Mouse (Mus musculus) bone marrow macrophage, adult 2 months (primary cell): ENCODE data around the gene Fam72a. TPM values are rescaled to one million over a fixed set of nuclear protein-coding genes. Genes with fewer than 3 reads are reported as not detected.

Source experiments
- H3K27ac ChIP-seq: 2 replicates; pipeline ENCODE4 v1.5.1; 2012; ENCODE audit warnings: low read depth, low read length; ENCODE audit not compliant: insufficient read depth
- H3K4me1 ChIP-seq: 2 replicates; pipeline ENCODE4 v1.6.1; 2012; ENCODE audit warnings: low read length; ENCODE audit not compliant: control insufficient read depth, insufficient read depth
- H3K4me3 ChIP-seq: 2 replicates; pipeline ENCODE4 v1.5.1; 2012; ENCODE audit warnings: mild to moderate bottlenecking, low read length, moderate library complexity; ENCODE audit not compliant: insufficient read depth
- CTCF ChIP-seq: IDR thresholded peaks from 2 replicates; pipeline ENCODE4 v1.5.1; 2012; ENCODE audit warnings: low read depth, mild to moderate bottlenecking, low read length, moderate library complexity
- POLR2A ChIP-seq: IDR thresholded peaks from 2 replicates; pipeline ENCODE4 v1.6.1; 2012; ENCODE audit warnings: mild to moderate bottlenecking, low read depth, low read length, borderline replicate concordance
- polyA plus RNA-seq: library from polyadenylated mRNA; stranded (reverse); fragments of >200 nt; gene quantifications from 2 replicates; pipeline ENCODE4 v1.2.4, GENCODE M21; 2012; ENCODE audit not compliant: missing spikeins, insufficient read depth, insufficient read length

Fam72a gene
- polyA plus RNA-seq, 1 experiment = 4.2 TPM

DNA sequence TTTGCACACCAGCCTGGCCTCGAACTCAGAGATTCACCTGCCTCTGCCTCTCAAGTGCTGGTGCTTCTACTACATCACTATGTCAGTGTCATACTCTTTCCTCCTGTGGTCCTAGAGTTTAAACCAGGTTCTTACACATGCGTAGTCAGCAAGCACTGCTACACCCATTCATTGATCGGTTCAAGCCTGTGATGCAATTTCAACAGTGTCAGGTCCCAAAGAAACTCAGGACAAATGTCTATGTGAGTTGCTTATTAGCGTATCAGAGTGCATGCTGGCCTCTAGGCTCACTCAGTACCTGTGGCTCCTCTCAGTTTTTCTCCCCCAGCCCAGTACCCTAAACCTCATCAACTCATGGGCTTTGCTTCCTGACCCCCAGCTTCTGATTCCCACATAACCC, 42.7 kb downstream of the Fam72a start:
- TF ChIP-seq CTCF (no peak), POLR2A (no peak)
- Histone ChIP-seq H3K27ac (no peak overlapping the region), H3K4me1 (no peaks in the 10 kb centered on the region)

DNA sequence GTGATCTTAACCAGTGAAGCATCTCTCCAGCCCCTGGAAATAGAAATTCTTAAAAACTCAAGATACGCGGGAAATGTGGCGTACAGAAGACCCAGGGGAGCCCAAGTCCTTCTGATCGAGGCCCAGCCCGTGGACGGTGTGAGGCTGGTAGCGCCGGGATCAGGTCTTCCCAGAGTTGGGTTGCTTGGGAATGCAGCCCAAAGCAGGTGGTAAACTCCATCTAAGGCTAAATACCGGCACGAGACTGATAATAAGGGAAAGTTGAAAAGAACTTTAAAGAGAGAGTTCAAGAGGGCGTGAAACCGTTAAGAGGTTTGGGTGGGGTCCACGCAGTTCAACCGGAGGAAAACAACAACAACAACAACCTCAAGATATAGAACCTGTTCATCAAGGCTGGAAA, 46.0 kb downstream of the Fam72a start:
- Histone ChIP-seq H3K4me3 (no peak overlapping the region), H3K27ac (no peak overlapping the region), H3K4me1 (no peaks in the 10 kb centered on the region)
- TF ChIP-seq CTCF = no peak
- TF ChIP-seq POLR2A = no peak

More for the DNA sequence above, 42.7 kb downstream of the Fam72a start:
- H3K4me3 ChIP-seq = no peak overlapping the region

DNA sequence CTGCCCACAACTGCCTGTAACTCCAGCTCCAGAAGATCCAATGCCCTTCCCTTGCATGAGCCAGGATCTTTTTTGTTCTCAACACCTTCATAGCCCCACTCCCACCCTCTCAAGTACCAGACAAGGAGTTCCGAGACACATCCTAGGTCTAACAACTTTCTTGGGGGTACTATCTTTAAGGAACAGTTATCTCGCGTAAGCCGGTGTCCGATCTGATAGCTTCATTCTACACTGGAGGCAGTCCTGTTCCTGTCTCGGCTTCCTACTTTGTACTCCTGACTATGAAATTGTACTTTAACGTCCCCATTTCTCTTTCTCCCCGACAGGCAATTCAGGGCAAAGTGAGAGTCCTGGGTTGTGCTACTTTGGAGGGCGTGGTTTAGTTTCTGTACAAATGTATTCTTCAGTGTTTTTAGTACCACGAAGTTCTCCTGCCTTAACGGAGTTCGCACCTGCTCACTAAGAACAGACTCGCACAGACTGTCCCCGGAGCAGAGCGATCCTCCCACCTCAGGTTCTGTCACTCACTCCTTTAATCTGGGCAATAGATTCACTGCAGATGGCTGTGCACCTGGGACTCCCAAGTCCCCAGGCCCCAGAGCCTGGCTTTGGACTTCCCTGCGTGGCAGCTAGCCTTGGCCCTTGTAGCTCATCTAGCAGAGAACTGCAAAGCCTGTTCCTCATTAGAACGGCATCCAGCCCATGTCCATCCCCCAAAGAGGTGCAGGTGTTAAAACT, 51.4 kb downstream of the Fam72a start:
- Histone ChIP-seq H3K27ac (no peak overlapping the region), H3K4me3 (no peak overlapping the region), H3K4me1 (no peaks in the 10 kb centered on the region)
- no peak for TF ChIP-seq POLR2A
- no peak for TF ChIP-seq CTCF

DNA sequence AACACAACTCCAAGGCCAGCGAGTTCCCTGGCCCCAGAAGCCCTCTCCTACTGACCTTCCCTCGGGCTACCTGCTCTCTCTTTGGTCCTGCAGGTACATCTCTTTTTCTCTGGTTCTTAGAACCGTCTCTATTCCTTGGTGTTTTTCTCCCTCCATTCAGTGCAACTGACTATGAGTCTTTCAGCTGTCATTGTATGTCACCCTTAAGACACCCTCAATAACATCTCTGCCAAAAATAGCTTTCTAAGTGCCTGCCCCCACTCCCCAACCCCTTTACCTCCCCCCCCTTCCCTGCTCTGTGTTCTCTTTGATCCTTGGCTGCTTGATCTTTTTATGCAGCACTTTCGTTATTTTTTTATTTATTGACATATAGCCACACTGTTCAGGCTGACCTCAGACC, 52.7 kb downstream of the Fam72a start:
- no peaks in the 10 kb centered on the region for H3K4me1 ChIP-seq
- H3K27ac ChIP-seq = no peak overlapping the region
- TF ChIP-seq POLR2A (no peak), CTCF (no peak)
- H3K4me3 ChIP-seq = no peak overlapping the region

DNA sequence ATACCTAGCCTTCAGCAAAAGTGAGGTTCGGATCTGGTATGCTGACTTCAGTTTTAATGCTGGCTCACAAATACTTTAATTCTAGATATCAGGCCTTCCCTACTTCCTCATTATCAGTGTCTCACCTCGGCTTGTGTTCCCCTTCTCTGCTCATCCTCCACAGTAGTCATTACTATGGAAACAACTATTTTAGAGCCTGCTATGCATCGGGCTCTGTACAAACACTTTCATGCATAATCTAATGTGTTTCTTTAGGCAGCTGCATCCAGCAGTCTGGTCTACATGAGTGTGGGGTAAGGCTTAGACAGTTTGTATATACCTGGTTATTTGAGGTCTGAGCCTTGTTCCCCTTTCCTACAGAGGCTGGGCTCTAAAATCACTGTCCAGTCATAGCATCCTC, 55.9 kb downstream of the Fam72a start:
- no peak for TF ChIP-seq CTCF
- no peak for TF ChIP-seq POLR2A
- no peak overlapping the region for H3K27ac ChIP-seq
- peaks cover 3% of the 10 kb centered on the region; the same call in 1 of the 2 replicates for H3K4me1 ChIP-seq
- no peak overlapping the region for H3K4me3 ChIP-seq

DNA sequence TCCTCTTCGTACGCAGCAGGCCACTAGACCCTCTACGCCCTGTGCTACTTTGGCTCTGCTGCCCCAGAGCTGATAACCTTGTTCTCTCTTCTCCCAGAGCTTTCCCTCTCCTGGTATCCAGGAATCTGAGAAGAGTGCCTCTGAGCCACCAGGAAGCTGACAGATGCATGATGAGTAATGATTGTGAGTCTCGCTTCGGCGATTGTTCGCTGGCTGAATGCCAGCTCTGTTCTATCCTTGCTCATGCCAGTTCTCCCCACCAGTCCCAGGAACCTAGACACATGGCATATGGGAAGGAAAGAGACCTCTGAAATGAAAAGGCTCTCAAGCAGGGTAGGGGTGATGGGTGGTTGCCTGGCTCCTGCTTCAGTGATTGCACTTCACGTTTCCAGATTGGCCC, 59.1 kb downstream of the Fam72a start:
- Histone ChIP-seq H3K4me3 (no peak overlapping the region), H3K27ac (no peak overlapping the region), H3K4me1 (peaks cover 3% of the 10 kb centered on the region; the same call in 1 of the 2 replicates)
- no peak for TF ChIP-seq CTCF
- no peak for TF ChIP-seq POLR2A

Other genes with a start within 250 kb of the Fam72a start
- gene Ikbke, start 248.3 kb upstream of the Fam72a start, polyA plus RNA-seq = 194 and 227 TPM in 2 replicates
- 173 and 188 TPM in 2 replicates for gene Srgap2, start 551 bp upstream of the Fam72a start, polyA plus RNA-seq
- not detected in 2 replicates for gene Avpr1b, start 71.3 kb downstream of the Fam72a start, polyA plus RNA-seq
- gene Ctse, start 110.4 kb downstream of the Fam72a start, polyA plus RNA-seq = 1.1 and 1.7 TPM in 2 replicates
- gene Rab7b, start 160.8 kb downstream of the Fam72a start, polyA plus RNA-seq = 115 and 157 TPM in 2 replicates
- gene Slc26a9, start 216.1 kb downstream of the Fam72a start, polyA plus RNA-seq = not detected in 2 replicates